In the genomic region with DNA sequence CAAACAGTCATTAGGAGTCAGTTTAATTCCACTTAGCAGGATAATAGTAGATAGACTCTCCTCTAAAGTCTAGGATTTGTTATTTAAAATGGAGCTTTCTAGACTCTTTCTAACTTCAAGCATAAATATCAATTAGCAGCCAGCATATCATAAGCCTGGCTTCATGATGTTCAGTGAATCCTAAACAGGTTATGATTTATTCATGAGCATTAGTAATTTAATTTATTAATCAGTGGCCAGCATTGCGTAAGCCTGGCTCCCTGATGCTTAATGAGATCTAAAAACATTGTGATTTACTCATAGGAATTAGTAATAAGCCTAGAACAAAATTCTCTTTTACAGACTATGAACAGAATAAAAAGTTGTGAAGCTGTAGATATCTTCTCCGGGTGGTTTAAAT, we compare ENCODE assay signal across 26 mouse cellular contexts.
DNase-seq lines count a peak whose midpoint lies in the region; ATAC-seq and TF ChIP-seq lines count a peak whose summit lies in the region.
"Had no signal": no experiment of that assay in that cellular context is flagged by ENCODE, and none has a peak within 500 bp of the region (broad histone marks: within the 10 kb centered on the region; RNA-seq: fewer than 3 reads in every experiment).

No protein-coding gene starts in this region.

- H3K36me3 ChIP-seq in midbrain, embryonic 13.5 days = no peaks in the 10 kb centered on the region
- H3K36me3 ChIP-seq in midbrain, embryonic 11.5 days (ENCODE audit: control insufficient read depth, insufficient read depth, low read length) = no peaks in the 10 kb centered on the region
- H3K36me3 ChIP-seq in midbrain, embryonic 16.5 days (ENCODE audit: control insufficient read depth, insufficient read depth, low read length) = no peaks in the 10 kb centered on the region
- H3K36me3 ChIP-seq in intestine, postnatal 0 days (ENCODE audit: control insufficient read depth, insufficient read depth) = no peaks in the 10 kb centered on the region
- H3K36me3 ChIP-seq: embryonic facial prominence, embryonic 10.5 days; embryonic facial prominence, embryonic 13.5 days; forebrain, embryonic 12.5 days; forebrain, embryonic 15.5 days; heart, embryonic 10.5 days; heart, embryonic 13.5 days; hindbrain, embryonic 12.5 days; hindbrain, embryonic 15.5 days had no signal

- no peak for DNase-seq in midbrain, embryonic 11.5 days (ENCODE audit: low spot score, missing footprints)
- peak; percentile 21 for DNase-seq in brain, embryonic 14.5 days (ENCODE audit: low read depth)
- DNase-seq in ovary, postnatal 36 days (ENCODE audit: low spot score) = no peak
- DNase-seq: adrenal gland, postnatal 14 days; cerebellum, adult 11-12 months; cerebellum, adult 8-10 months; cerebellum, postnatal 10 days; cerebellum, postnatal 36 days; embryo, embryonic 11 days; gastrocnemius, postnatal 25 days; heart, adult 2 months; heart, postnatal 14 days had no signal

- ATAC-seq in midbrain, embryonic 13.5 days = peak; percentile 53; the same call in 1 of the 2 replicates
- ATAC-seq in midbrain, embryonic 11.5 days (ENCODE audit: low FRiP score) = no peak
- 0 out of 2 replicates have a peak, but pooled peaks have one; percentile 59 for ATAC-seq in midbrain, embryonic 16.5 days
- ATAC-seq in intestine, postnatal 0 days = no peak
- ATAC-seq: activated CD4-positive, CD25-positive, alpha-beta regulatory T cell, adult 4 months; CD4-positive, CD25-positive, alpha-beta regulatory T cell, adult 4 months; forebrain, embryonic 15.5 days had no signal

- 72% methylated on average over 2 of the region's 2 CpGs for WGBS in midbrain, embryonic 13.5 days
- WGBS in midbrain, embryonic 11.5 days = 89% methylated on average over 2 of the region's 2 CpGs
- WGBS in midbrain, embryonic 16.5 days = 63% methylated on average over 2 of the region's 2 CpGs
- 90% methylated on average over 2 of the region's 2 CpGs for WGBS in intestine, postnatal 0 days

- H3K4me3 ChIP-seq in midbrain, embryonic 13.5 days (replicated peaks) = no peak overlapping the region
- no peak overlapping the region for H3K4me3 ChIP-seq in midbrain, embryonic 11.5 days (ENCODE audit: low read depth, low read length)
- no peak overlapping the region for H3K4me3 ChIP-seq in midbrain, embryonic 16.5 days (ENCODE audit: low read depth, low read length)
- no peak overlapping the region for H3K4me3 ChIP-seq in intestine, postnatal 0 days (ENCODE audit: low read depth, low read length)
- H3K4me3 ChIP-seq: embryonic facial prominence, embryonic 10.5 days; embryonic facial prominence, embryonic 13.5 days; erythroblast, embryonic 14.5 days; forebrain, embryonic 12.5 days; forebrain, embryonic 15.5 days; heart, adult 2 months; heart, embryonic 10.5 days; heart, embryonic 13.5 days; hindbrain, embryonic 12.5 days; hindbrain, embryonic 15.5 days had no signal

- no peak overlapping the region for H3K9ac ChIP-seq in midbrain, embryonic 13.5 days (replicated peaks)
- no peak overlapping the region for H3K9ac ChIP-seq in midbrain, embryonic 11.5 days (ENCODE audit: low read length)
- no peak overlapping the region for H3K9ac ChIP-seq in midbrain, embryonic 16.5 days (ENCODE audit: low read depth, low read length)
- no peak overlapping the region for H3K9ac ChIP-seq in intestine, postnatal 0 days (ENCODE audit: low read depth, low read length)
- H3K9ac ChIP-seq: embryonic facial prominence, embryonic 13.5 days; forebrain, embryonic 12.5 days; forebrain, embryonic 15.5 days; heart, embryonic 13.5 days; hindbrain, embryonic 12.5 days; hindbrain, embryonic 15.5 days had no signal

- no peak overlapping the region for H3K4me2 ChIP-seq in midbrain, embryonic 13.5 days (replicated peaks)
- H3K4me2 ChIP-seq in midbrain, embryonic 11.5 days = no peak overlapping the region
- no peak overlapping the region for H3K4me2 ChIP-seq in midbrain, embryonic 16.5 days (ENCODE audit: low read length)
- H3K4me2 ChIP-seq in intestine, postnatal 0 days (replicated peaks; ENCODE audit: low read depth) = no peak overlapping the region
- H3K4me2 ChIP-seq: embryonic facial prominence, embryonic 13.5 days; forebrain, embryonic 12.5 days; forebrain, embryonic 15.5 days; heart, embryonic 13.5 days; hindbrain, embryonic 12.5 days; hindbrain, embryonic 15.5 days had no signal

- 0 out of 2 replicates have a peak, but pooled peaks cover 3% of the 10 kb centered on the region for H3K4me1 ChIP-seq in midbrain, embryonic 13.5 days (replicated peaks)
- no peaks in the 10 kb centered on the region for H3K4me1 ChIP-seq in midbrain, embryonic 11.5 days (ENCODE audit: control insufficient read depth, insufficient read depth, low read length)
- H3K4me1 ChIP-seq in midbrain, embryonic 16.5 days (ENCODE audit: control insufficient read depth, insufficient read depth, low read length) = no peaks in the 10 kb centered on the region
- no peaks in the 10 kb centered on the region for H3K4me1 ChIP-seq in intestine, postnatal 0 days (replicated peaks; ENCODE audit: control insufficient read depth, insufficient read depth, low read length)
- H3K4me1 ChIP-seq: embryonic facial prominence, embryonic 10.5 days; forebrain, embryonic 12.5 days; hindbrain, embryonic 12.5 days; hindbrain, embryonic 15.5 days had no signal

- no peaks in the 10 kb centered on the region for H3K9me3 ChIP-seq in midbrain, embryonic 13.5 days
- no peaks in the 10 kb centered on the region for H3K9me3 ChIP-seq in midbrain, embryonic 11.5 days (ENCODE audit: control insufficient read depth, low read length)
- no peaks in the 10 kb centered on the region for H3K9me3 ChIP-seq in midbrain, embryonic 16.5 days (replicated peaks; ENCODE audit: control insufficient read depth, low read length, poor library complexity, severe bottlenecking)
- H3K9me3 ChIP-seq in intestine, postnatal 0 days (ENCODE audit: control insufficient read depth) = no peaks in the 10 kb centered on the region
- H3K9me3 ChIP-seq: embryonic facial prominence, embryonic 10.5 days; embryonic facial prominence, embryonic 13.5 days; forebrain, embryonic 12.5 days; forebrain, embryonic 15.5 days; heart, embryonic 10.5 days; heart, embryonic 13.5 days; hindbrain, embryonic 12.5 days; hindbrain, embryonic 15.5 days had no signal

- TF ChIP-seq POLR2A in brain, embryonic 14.5 days (IDR thresholded peaks at IDR 0.05; ENCODE audit: borderline replicate concordance, extremely low read depth, insufficient read depth, insufficient read length, poor library complexity, severe bottlenecking) = no peak

- H3K27ac ChIP-seq in midbrain, embryonic 13.5 days = no peak overlapping the region
- no peak overlapping the region for H3K27ac ChIP-seq in midbrain, embryonic 11.5 days (ENCODE audit: low read depth, low read length)
- no peak overlapping the region for H3K27ac ChIP-seq in midbrain, embryonic 16.5 days (ENCODE audit: low read length)
- no peak overlapping the region for H3K27ac ChIP-seq in intestine, postnatal 0 days (ENCODE audit: low read depth, low read length)
- H3K27ac ChIP-seq: embryonic facial prominence, embryonic 10.5 days; embryonic facial prominence, embryonic 13.5 days; forebrain, embryonic 12.5 days; forebrain, embryonic 15.5 days; heart, adult 2 months; heart, embryonic 13.5 days; hindbrain, embryonic 12.5 days; hindbrain, embryonic 15.5 days had no signal

- TF ChIP-seq CTCF in brain, embryonic 14.5 days (IDR thresholded peaks at IDR 0.05; ENCODE audit: borderline replicate concordance, extremely low read depth, insufficient read depth, insufficient read length) = no peak
- TF ChIP-seq CTCF in intestine, postnatal 0 days (IDR thresholded peaks at IDR 0.05; ENCODE audit: low read depth) = no peak

- no peaks in the 10 kb centered on the region for H3K27me3 ChIP-seq in midbrain, embryonic 13.5 days
- no peaks in the 10 kb centered on the region for H3K27me3 ChIP-seq in midbrain, embryonic 11.5 days (ENCODE audit: control insufficient read depth, insufficient read depth, low read length)
- no peaks in the 10 kb centered on the region for H3K27me3 ChIP-seq in midbrain, embryonic 16.5 days (ENCODE audit: control insufficient read depth, insufficient read depth, low read depth, low read length)
- H3K27me3 ChIP-seq in intestine, postnatal 0 days (replicated peaks; ENCODE audit: control insufficient read depth, insufficient read depth, low read length) = no peaks in the 10 kb centered on the region
- H3K27me3 ChIP-seq: embryonic facial prominence, embryonic 13.5 days; forebrain, embryonic 12.5 days; forebrain, embryonic 15.5 days; heart, embryonic 13.5 days; hindbrain, embryonic 12.5 days; hindbrain, embryonic 15.5 days had no signal

Comparison
In these comparisons a context has a peak if more than half of its experiments do, and no peak if none do; other contexts are left out.
1. ATAC-seq: peak in midbrain, embryonic 13.5 days (single experiment) and midbrain, embryonic 16.5 days (single experiment); none in midbrain, embryonic 11.5 days (single experiment) and intestine, postnatal 0 days (single experiment).